Mouse (Mus musculus) spleen, postnatal 36 days (tissue): ENCODE results near the gene Esrra.

Experiments used
- DNase-seq, 2 experiments: peaks; one replicate each; pipeline ENCODE4 v3.0.0; 2022; ENCODE audit warnings: low spot score in 2 of 2, mixed read lengths in 1 of 2

Esrra gene

GRCm38 (mm10) chr19:6920741-6921636 is 624 bp downstream of the Esrra start:
- DNase-seq: peak; percentile 68 to 76

GRCm38 (mm10) chr19:6919876-6920740 is 1.5 kb downstream of the Esrra start:
- no peak for DNase-seq

- DNase-seq: no peak
Measured at GRCm38 (mm10) chr19:6919431-6919830, 2.2 kb downstream of the Esrra start.

DNA sequence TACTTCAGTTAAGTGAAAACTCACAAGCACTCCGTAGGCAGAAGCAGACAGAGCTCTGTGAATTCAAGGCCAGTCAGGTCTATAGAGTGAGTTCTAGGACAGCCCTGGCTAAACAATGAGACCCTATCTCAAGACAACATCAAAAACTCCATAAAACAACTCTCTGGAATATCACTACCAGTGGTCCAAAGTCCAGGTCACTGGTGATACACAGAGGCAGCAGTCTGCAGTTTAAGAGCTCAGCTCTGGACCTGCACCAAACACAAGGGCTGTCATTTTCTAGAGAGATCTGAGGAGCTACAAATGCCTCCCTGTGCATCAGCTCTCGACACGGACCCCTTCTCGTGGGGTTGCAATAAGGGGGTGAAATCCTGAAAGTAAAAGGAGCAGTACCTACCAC is 3.3 kb downstream of the Esrra start:
- DNase-seq: no peak

GRCm38 (mm10) chr19:6916496-6916895 is 5.1 kb downstream of the Esrra start:
- no peak for DNase-seq

- no peak for DNase-seq
Measured at GRCm38 (mm10) chr19:6915276-6915675, 6.3 kb downstream of the Esrra start.

- DNase-seq: no peak
Measured at GRCm38 (mm10) chr19:6914540-6914939, 7.1 kb downstream of the Esrra start.

DNA sequence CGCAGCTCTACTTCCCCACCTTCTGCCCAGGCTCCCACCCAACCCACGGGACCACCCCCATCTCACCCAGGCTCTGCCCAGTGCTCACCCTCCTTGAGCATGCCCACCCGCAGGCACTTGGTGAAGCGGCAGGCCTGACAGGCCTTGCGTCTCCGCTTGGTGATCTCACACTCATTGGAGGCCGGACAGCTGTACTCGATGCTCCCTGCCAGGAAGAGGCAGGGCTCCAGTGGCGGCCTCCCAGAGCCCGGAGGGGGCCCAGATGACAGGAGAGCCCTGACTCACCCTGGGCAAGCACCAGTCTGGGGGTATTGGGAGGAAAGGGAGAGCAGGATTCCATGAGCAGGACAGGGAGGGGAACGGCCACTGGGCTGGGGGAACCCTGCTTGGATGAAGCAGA is 7.6 kb downstream of the Esrra start:
- DNase-seq: no peak

GRCm38 (mm10) chr19:6913036-6913435 is 8.6 kb downstream of the Esrra start:
- no peak for DNase-seq

GRCm38 (mm10) chr19:6912205-6912970 is 9.2 kb downstream of the Esrra start:
- no peak for DNase-seq

- DNase-seq: no peak
Measured at GRCm38 (mm10) chr19:6911101-6912074, 10.2 kb downstream of the Esrra start.

GRCm38 (mm10) chr19:6910306-6910705 is 11.3 kb downstream of the Esrra start:
- DNase-seq: peak; percentile 60 to 63

- DNase-seq: peak; percentile 90 to 91
Measured at GRCm38 (mm10) chr19:6909507-6910289, 11.9 kb downstream of the Esrra start, which contains the start of the genes Trmt112 and Prdx5. Trmt112 (plus strand) TSS chr19:6909698. Prdx5 (minus strand) TSS chr19:6910106.

DNA sequence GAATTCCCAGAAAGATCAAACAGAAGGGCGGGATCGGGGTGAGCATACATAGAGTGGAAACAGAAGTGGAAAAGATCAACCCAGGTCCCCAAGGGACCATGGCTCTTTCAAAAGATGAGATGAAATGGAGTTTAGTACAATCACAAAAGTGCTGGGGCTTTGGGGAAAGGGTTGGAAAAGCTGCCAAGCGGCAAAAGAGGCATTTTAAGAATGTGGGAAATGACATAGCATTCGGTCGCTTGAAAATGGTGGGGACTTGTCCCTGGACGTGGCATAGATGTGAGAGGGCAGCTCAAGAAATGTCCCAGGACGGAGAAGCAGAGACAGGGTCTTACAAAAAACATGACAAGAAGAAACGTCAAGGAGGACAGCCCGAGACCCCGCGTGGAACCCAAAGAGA is 12.6 kb downstream of the Esrra start:
- DNase-seq: no peak

DNA sequence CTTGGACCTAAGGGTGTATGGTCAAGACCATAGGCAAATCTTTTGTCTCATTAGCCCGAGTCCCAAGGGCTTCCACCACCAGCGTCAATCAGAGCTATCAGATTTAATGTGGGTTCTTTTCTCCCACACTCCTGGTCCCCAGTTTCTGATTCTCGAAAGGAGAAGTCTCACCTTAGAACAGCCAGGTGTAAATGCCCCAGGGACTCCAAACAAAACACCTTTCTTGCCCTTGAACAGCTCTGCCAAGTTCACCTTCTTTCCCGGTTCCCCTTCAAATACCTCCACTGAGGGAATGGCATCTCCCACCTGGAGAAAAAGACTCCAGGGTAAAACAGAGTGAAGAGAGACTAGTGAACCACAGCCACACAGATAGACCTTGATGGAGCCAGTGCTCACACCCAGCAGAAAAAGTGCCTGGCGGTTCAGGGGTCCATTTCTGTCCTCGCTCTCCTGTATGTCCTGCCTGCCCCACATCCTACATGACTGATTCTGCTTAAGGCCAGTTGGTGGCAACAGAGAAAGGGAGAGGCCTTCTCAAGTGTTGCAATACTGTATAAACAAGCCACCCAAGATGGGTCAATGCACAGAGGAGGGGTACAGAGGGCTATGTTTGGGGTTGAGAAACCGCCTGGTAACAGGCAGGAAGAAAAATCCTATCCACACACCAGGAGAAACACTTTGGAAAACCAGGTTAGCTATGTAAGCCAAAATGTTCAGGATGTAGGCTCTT is 13.6 kb downstream of the Esrra start:
- no peak for DNase-seq

DNA sequence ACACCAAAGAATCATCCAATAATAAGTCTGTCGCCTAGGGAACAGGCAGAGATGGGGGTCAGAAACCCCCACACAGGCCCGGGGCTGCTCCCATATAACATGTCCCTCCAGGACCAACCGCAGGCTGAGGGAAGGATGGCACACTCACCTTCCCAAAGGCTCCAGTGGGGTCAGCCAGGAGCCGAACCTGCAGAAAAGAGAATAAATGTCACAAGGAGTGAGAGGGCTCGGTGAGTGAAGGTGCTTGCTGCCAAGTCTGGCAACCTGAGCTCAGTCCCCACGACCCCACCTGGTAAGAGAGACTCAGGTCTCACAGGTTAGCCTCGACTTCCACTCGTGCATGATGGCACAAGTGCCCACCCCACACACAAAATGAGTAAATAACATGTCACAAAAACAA is 14.5 kb downstream of the Esrra start:
- no peak for DNase-seq

- no peak for DNase-seq
Measured at GRCm38 (mm10) chr19:6906199-6906598, 15.4 kb downstream of the Esrra start.

GRCm38 (mm10) chr19:6905498-6906159 is 16.0 kb downstream of the Esrra start:
- no peak for DNase-seq
